Mouse (Mus musculus) heart, postnatal 0 days (tissue): Measurements from ENCODE around the gene Galk1.

Experiments
- CTCF ChIP-seq: IDR thresholded peaks from 2 replicates; pipeline ENCODE4 v1.5.1; 2016; ENCODE audit warnings: antibody characterized with exemption, control low read depth, low read depth
- EP300 ChIP-seq: IDR thresholded peaks from 2 replicates; pipeline ENCODE4 v1.6.1; 2016; ENCODE audit warnings: antibody characterized with exemption, low read depth

DNA sequence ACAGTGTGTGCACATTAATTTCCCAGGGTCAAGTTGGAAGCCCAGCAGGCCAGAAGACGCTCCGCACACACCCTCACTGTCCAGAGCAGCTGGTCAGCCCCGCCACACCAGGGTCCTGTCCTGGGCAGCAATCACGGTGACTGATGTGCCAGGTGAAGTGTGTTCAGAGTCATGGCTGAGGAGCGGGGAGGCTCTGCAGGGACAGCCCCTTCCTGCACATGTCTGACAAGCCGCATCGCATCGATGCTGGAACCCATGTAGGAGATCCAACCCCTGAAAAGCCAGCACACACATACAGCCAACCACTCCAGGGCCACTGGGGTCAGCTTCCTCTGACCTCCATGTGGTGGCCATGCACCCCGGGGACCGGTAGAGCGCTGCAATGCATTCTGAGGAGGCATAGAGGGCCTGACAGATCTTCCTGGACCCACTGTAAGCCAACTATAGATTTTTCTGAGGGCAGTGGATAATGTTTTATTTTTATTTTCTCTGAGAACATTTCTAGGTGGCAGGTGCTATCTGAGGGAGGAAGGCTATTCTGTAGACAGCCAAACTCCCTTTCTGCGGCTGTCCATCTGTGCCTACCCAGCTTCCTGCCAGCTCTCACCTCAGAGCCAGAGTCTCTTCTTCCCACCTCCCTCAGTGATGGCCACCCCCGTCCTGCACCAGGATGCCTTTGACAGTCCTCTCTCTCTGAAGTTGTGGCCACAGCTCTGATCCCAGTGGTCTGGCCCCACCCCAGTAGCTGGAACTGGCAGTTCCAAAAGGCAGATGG, 49.3 kb upstream of the Galk1 start:
- no peak for TF ChIP-seq CTCF
- no peak for TF ChIP-seq EP300
